Mouse (Mus musculus) cerebellum, adult 2 months (tissue): Measurements from ENCODE around the gene Cd300lg.

Experiments
- CTCF ChIP-seq: fragments of 200-500 bp; IDR thresholded peaks from 2 replicates; pipeline ENCODE4 v1.5.1; 2011; ENCODE audit warnings: low read depth, mild to moderate bottlenecking, control low read depth, low read length, moderate library complexity, borderline replicate concordance; ENCODE audit not compliant: insufficient read depth
- POLR2A ChIP-seq: fragments of 200-500 bp; IDR thresholded peaks from 2 replicates; pipeline ENCODE4 v1.6.1; 2011; ENCODE audit warnings: low read length, control low read depth, borderline replicate concordance; ENCODE audit not compliant: insufficient read depth

DNA sequence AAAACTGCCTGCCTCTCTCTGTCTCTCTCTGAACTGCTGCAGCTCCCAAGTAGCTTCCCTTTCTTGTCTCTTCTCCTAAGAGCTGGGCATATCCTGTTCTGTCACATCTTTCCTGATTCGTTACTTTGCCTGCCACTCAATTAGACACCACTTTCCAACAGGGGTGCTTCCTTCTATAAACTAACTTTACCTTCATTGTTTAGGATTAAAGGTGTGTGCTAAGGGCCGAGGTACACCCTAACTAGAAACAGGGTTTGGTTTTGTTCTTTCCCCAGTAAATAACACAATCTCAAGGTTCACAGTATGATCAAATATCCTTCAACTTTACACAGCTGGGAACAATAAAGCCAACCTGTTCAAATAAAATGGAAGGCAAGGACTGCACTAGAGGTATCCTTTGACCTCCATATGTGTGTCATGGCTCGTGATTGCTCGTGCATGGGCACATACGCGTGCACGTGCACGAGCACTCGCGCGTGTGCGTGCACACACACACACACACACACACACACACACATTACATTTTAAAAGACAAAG, 8.2 kb upstream of the Cd300lg start:
- TF ChIP-seq CTCF = no peak
- no peak for TF ChIP-seq POLR2A
